Mouse (Mus musculus): ENCODE data around the gene Mapre3. TPM values are rescaled to one million over a fixed set of nuclear protein-coding genes. Genes with fewer than 3 reads are reported as not detected.

Gene Mapre3
- total RNA-seq (2021) = 10 to 100 TPM; 24.8 to 26.5 TPM

- peak; percentile 94 for DNase-seq
Observed at GRCm38 (mm10) chr5:30814424-30815119, at the start of gene Mapre3. Mapre3 (plus strand) TSS chr5:30814641.

GRCm38 (mm10) chr5:30765596-30766370 is 48.7 kb upstream of the Mapre3 start:
- DNase-seq = peak in 1 of 2 experiments; percentile 10

More at GRCm38 (mm10) chr5:30814424-30815119, at the start of gene Mapre3:
- intact Hi-C loops (cut with DNase I) = no loop called here

GRCm38 (mm10) chr5:30768082-30768481 is 46.4 kb upstream of the Mapre3 start:
- intact Hi-C loops (cut with DNase I) = no loop called here
- peak in 1 of 2 experiments; percentile 8 for DNase-seq

More at GRCm38 (mm10) chr5:30765596-30766370, 48.7 kb upstream of the Mapre3 start:
- intact Hi-C loops (cut with DNase I) = no loop called here

DNA sequence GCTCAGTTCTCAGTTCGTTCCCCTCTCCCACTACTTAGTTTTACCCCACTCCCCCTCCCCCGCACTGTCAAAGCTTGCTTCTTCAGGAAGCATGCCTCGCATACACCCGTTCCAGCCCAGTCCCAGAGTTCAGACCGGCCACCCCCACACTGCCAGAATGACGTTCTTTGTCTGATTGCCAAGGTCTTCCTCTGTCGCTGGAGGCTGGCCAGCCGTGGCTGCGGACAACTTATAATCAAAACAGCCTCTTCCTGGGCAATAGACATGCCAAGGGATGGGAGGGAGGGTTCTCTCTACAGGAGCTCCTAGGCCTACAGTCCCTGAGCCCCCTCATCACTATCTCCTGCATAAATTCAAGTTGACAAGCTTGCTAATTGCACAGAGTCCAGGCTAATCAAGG is 45.8 kb upstream of the Mapre3 start:
- DNase-seq = peak; percentile 55 to 75
- intact Hi-C loops (cut with DNase I) = no loop called here

DNA sequence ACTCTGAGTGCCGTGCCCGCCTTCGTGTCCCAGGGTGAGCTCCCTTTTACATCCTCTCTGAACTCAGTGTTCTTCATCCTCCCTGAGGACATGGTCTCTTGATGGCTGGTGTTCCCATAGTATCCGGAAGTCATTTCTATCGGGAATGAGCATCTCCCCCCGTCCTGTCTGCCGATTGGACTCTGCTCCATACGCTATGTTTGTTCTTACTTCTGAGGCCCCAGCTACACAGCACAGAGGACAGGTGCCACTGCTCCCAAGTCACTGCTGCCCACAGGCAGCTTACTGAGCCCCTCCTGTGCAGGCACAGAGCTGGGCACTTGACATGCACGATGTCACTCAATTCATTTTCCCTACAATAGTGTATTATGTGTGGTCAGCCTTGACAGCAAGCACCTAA is 45.4 kb upstream of the Mapre3 start:
- no peak for DNase-seq
- intact Hi-C loops (cut with DNase I) = no loop called here

- DNase-seq = peak; percentile 90 to 94
- intact Hi-C loops (cut with DNase I) = loop anchor here (1.0 to 10.0 kb wide), 2 partner anchors 65 to 260 kb away; no protein-coding TSS in a partner anchor
Observed at GRCm38 (mm10) chr5:30774601-30775371, 39.7 kb upstream of the Mapre3 start.

- intact Hi-C loops (cut with DNase I) = no loop called here
- peak; percentile 63 to 66 for DNase-seq
Observed at GRCm38 (mm10) chr5:30780699-30781098, 33.7 kb upstream of the Mapre3 start.

DNA sequence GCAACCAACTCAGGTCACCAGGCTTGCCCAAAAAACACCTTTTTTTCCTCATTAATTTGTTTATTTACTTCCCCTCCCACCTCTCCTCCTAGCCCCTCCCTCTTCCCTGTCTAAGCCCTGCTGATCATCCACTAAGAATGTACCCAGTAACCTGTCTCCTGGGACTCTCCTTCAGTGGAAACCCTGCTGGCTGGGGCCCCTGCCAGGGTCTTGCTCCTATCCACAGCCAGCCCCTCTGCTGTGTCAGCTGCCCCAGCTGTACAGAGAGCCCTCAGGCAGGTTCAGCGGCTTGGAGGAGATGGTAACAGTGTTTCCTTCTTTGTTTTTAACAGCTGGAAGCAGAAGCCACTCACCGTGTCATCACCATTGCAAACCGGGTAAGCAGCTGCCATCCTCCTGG is 33.3 kb upstream of the Mapre3 start:
- DNase-seq = no peak
- intact Hi-C loops (cut with DNase I) = no loop called here

DNA sequence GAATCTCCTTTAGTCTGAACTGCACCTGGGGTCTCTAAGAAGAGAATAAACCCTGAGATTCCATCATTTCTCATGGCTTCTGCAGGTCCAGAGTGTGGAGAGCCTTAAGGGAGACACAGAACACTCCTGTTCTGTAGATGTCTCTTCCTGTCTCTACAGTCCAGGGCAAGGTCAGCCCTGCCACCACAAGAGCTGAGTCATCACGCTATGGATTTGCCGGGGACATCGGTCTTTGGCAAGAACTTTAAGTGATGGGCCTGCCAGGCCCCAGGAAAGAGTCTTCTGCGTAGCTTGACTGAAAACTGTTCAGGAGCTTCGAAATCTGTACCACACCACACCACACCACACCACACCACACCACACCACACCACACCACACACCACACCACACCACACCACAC is 27.1 kb upstream of the Mapre3 start:
- intact Hi-C loops (cut with DNase I) = no loop called here
- no peak for DNase-seq

- intact Hi-C loops (cut with DNase I) = no loop called here
- no peak for DNase-seq
Observed at GRCm38 (mm10) chr5:30790047-30790446, 24.4 kb upstream of the Mapre3 start.

- intact Hi-C loops (cut with DNase I) = loop anchor here (1.0 to 2.0 kb wide), 3 partner anchors 17 to 87 kb away; no protein-coding TSS in a partner anchor
- DNase-seq = peak; percentile 78 to 90
Observed at GRCm38 (mm10) chr5:30796125-30796524, 18.3 kb upstream of the Mapre3 start.

- intact Hi-C loops (cut with DNase I) = loop anchor here (2.0 kb wide), 1 partner anchor 19 kb away; no protein-coding TSS in a partner anchor
- no peak for DNase-seq
Observed at GRCm38 (mm10) chr5:30797482-30797881, 17.0 kb upstream of the Mapre3 start.

DNA sequence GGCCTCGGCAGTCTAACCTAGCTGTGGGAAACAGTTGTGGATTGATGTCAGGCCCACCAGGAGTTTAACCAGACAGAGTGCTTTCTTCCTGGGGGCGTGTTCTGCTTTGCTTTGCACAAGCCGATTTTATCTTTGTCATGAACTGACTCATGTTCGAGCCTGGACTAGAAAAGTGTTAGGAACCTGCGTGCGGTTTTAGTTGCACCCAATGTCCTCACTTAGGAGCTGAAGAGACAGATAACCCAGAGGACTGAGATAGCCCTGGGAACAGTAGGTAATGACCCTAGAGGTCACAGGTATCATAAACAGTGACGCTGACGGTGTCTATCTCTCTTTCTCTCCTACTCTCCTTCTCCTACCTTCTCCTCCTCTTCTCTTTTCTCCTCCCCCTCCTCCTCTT is 16.5 kb upstream of the Mapre3 start:
- intact Hi-C loops (cut with DNase I) = loop anchor here (2.0 kb wide), 1 partner anchor 19 kb away; no protein-coding TSS in a partner anchor
- no peak for DNase-seq

GRCm38 (mm10) chr5:30798965-30799364 is 15.5 kb upstream of the Mapre3 start:
- no peak for DNase-seq

DNA sequence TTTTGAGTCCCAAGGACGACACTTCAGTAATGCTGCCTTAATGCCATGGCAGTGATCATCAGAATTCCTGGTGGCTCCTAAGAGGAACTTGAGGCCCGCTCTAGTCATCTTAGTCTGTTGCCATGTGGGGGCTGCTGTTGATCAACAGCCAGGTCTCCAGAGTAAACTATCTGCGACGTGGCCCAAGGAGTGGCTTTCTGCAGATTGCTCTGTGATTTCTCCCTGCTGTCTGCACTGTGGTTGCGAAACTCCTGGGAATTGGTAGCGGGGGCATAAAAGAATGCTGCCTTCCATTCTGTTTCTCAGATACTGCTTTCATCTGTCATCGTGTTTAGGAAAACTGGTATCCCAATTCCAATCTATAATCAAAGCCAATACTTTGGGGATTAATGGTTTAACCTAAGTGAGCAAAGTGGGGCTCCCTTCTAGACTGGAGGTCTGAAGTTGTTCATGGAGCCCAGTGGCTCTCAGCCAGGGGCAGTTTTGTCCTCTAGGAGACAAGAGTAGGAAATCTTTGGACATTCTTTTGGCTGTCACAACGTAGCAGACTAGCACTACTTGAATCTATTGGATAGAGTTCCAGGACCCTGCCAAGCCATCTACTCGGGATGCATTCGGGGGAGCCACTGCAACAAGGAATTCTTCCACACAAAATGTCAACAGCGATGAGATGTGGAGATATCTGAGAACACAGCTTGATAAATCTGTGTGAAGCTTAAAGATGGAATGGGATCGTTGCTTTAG is 11.5 kb upstream of the Mapre3 start:
- intact Hi-C loops (cut with DNase I) = loop anchor here (10.0 kb wide), 1 partner anchor 312 kb away; the partner anchor contains the start of gene Trim54
- DNase-seq = no peak

More at GRCm38 (mm10) chr5:30798965-30799364, 15.5 kb upstream of the Mapre3 start:
- intact Hi-C loops (cut with DNase I) = no loop called here

DNA sequence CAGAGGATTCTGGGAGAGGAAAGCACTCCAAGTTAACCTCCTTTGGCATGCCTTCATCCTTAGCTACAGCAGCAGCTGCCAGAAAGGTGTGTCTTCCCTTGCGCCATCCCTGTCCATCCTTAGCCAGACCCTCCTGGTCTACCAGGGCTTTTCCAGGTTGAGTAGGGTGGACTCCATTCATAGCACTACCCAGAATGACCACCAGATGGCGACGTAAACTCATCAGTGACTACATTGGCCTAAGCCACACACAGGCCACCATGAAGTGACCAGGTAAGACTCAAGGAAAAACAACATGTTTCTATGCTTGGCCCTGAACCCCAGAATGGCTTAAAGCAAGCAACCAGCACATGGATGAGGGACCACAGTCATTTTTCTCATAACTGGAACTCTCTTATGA is 8.3 kb upstream of the Mapre3 start:
- intact Hi-C loops (cut with DNase I) = loop anchor here (1.0 to 10.0 kb wide), 4 partner anchors 49 to 309 kb away; partner anchors contain the start of genes Khk and Trim54
- peak; percentile 91 to 96 for DNase-seq

- intact Hi-C loops (cut with DNase I) = no loop called here
- no peak for DNase-seq
Observed at GRCm38 (mm10) chr5:30815120-30815465, 652 bp downstream of the Mapre3 start.

- peak; percentile 55 to 68 for DNase-seq
- intact Hi-C loops (cut with DNase I) = no loop called here
Observed at GRCm38 (mm10) chr5:30816261-30816791, 1.9 kb downstream of the Mapre3 start.

DNA sequence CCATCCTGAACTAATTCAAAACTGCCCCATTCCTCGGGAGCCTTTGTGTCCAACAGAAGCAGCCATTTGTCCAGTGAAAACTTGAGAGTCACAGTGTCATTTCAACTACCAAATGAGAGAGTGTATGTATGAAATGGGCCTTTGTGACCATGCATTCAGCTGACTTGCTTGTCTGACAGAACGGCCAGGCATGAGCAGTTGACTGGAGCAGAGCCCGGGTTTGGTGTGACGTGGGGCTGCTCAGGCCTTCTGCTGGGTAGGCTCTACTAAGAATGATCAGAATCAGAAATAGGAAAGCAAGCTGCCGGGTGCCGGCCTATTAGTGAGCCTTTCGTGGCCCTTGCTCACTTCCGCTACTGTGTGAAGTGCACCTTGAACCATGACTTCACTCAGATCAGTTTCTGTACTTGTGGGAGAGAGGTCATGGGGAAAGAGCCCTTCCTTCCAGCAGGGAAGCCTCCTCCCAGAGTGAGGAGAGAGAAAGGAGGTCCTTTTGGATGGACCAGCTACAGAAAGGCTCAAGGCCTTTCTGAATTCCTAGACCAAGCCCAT is 4.4 kb downstream of the Mapre3 start:
- intact Hi-C loops (cut with DNase I) = no loop called here

More for the DNA sequence above, 4.4 kb downstream of the Mapre3 start:
- DNase-seq = no peak

Measured in heart, postnatal 10 days (tissue).